Mouse (Mus musculus): ENCODE measurements around the gene Tmed6. TPM values are rescaled to one million over a fixed set of nuclear protein-coding genes. Genes with fewer than 3 reads are reported as not detected.

Tmed6 gene
- polyA plus RNA-seq, 1 experiment from 2014 or later: 1.3 TPM

DNA sequence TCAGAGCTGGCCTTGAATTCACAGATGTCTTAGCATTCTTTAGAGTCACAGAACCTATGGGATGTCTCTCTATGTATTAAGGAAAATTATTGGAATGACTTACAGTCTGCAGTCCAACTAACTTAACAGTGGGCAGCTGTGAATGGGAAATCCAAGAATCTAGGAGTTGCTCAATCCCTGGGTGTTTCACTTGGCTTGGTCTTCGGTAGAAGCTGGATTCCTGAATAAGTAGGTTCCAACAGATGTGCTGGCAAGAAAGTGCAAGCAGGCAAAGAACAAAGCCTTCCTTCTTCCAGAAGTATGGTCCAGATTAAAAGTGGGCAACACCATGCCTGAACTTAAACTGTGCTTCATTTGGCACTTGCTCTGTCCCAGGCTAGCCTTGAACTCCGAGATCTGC lies 35.2 kb upstream of the Tmed6 start:
- Histone ChIP-seq H3K27ac (no peak overlapping the region), H3K4me3 (no peak overlapping the region), H3K27me3 (no peaks in the 10 kb centered on the region), H3K4me1 (peaks cover 4% of the 10 kb centered on the region; the same call in 1 of the 2 replicates), H3K36me3 (no peaks in the 10 kb centered on the region), H3K4me2 (no peak overlapping the region), H3K9ac (no peak overlapping the region), H3K9me3 (no peaks in the 10 kb centered on the region)
- ATAC-seq (ENCODE audit: borderline replicate concordance, extremely low read depth, low FRiP score, low TSS enrichment): no peak
- WGBS: 73% methylated on average over 2 of the region's 2 CpGs

DNA sequence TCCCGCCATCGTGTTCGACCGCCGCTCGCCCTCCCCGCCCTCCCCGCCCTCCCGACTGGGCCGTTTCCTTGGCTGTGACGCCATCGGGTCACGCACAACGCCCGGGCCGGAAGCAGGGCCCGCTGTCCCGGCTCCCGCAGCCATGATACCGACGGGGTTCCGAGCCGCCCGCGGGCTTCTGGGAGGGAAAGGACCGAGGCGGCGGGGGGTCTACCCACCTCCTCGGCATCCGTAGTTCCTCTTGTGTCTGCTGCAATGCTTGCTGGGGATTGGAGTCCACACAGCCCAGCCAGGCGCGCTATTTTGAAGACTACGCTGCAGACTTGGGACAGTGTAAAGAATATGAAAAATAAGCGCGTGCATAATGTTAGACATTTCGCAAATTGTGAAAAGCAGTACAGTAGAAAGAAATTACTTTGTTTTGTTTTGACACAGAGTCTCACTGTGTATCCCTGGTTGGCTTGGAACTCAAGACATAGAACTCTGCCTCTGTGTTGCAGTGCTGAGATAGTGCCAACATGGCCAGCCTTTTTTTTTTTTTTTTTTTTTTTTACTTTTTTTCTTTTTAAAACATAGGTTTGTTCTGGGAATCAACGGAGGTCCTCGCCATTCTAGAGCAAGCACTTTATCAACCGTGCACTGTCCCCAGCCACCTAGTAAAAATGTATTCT lies 31.1 kb upstream of the Tmed6 start, which contains the start of gene Terf2:
Gene Terf2, minus strand, starts transcription at position 182 of the 671 bp plus-strand sequence.
- Histone ChIP-seq H3K4me2 (peak within 1 kb of the TSS; percentile 52), H3K9me3 (no peaks in the 10 kb centered on the region), H3K27me3 (no peaks in the 10 kb centered on the region), H3K9ac (peak within 1 kb of the TSS; percentile 97), H3K27ac (peak within 1 kb of the TSS; percentile 95), H3K4me1 (peaks cover 16% of the 10 kb centered on the region), H3K4me3 (peak within 1 kb of the TSS; percentile 98), H3K36me3 (peaks cover 9% of the 10 kb centered on the region; the same call in 1 of the 2 replicates)
- ATAC-seq (ENCODE audit: borderline replicate concordance, extremely low read depth, low FRiP score, low TSS enrichment): peak; percentile 95
- WGBS: 4% methylated on average over 39 of the region's 39 CpGs

DNA sequence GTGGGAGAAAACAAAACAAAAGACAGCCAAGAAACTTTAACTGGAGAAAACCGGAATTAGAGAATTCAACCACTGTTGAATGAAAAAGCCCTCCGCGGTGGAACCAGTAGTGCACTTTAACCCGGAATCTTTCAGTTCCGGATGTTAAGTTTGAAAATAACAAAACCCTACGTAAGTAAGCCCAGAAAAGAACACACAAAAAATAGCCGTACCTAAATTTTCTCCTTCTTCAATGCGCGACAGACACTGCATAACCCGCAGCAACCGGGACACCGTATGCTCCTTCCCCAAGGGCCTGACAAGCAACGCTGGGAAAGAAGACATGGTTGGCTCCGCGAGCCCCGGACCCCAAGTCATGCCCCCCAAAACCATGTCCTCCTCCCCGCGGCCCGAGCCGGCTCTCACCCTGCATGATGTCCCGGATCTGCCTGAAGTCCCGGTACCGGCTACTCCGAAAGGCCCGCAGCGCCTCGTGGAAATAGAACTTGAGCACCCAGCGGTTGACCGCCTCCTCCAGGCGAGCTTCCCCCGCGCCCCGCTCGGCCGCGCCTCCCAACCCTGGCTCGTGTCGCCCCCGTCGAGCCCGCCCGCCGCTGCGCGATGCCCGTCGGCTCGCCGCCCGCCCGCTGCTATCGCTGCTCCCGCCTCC lies 30.4 kb upstream of the Tmed6 start:
- peak overlapping the region; percentile 52 for H3K4me2 ChIP-seq
- H3K9me3 ChIP-seq: no peaks in the 10 kb centered on the region
- no peaks in the 10 kb centered on the region for H3K27me3 ChIP-seq
- H3K36me3 ChIP-seq: peaks cover 14% of the 10 kb centered on the region
- peak overlapping the region; percentile 97 for H3K9ac ChIP-seq
- WGBS: under 1% methylated on average over 40 of the region's 53 CpGs
- H3K4me1 ChIP-seq: peaks cover 16% of the 10 kb centered on the region
- H3K4me3 ChIP-seq: peak overlapping the region; percentile 98
- H3K27ac ChIP-seq: peak overlapping the region; percentile 95
- ATAC-seq (ENCODE audit: borderline replicate concordance, extremely low read depth, low FRiP score, low TSS enrichment): peak; percentile 81; the same call in 1 of the 2 replicates

DNA sequence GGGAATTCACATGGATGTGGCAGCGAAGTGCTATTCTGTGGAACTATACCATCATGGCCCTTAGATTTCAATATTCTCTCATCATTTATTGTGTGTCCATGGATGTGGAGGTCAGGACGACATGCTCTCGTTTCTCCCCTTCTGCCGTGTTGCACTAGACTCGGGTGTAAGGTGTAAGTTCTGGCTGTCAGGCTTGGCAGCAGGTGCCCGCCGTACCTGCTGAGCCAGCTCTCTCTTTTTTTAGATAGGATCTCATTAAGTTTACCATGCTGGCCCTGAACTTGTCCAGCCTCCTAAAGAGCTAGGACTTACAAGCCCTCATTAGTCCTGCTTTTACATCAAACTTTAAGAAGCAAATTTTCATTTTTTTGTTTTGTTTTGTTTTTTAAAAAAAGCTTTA lies 25.1 kb upstream of the Tmed6 start:
- H3K27me3 ChIP-seq: no peaks in the 10 kb centered on the region
- H3K27ac ChIP-seq: no peak overlapping the region
- WGBS: 91% methylated on average over 7 of the region's 7 CpGs
- H3K4me3 ChIP-seq: no peak overlapping the region
- H3K4me1 ChIP-seq: peaks cover 12% of the 10 kb centered on the region
- H3K4me2 ChIP-seq: no peak overlapping the region
- H3K9ac ChIP-seq: no peak overlapping the region
- peaks cover 53% of the 10 kb centered on the region for H3K36me3 ChIP-seq
- ATAC-seq (ENCODE audit: borderline replicate concordance, extremely low read depth, low FRiP score, low TSS enrichment): no peak
- H3K9me3 ChIP-seq: no peaks in the 10 kb centered on the region

DNA sequence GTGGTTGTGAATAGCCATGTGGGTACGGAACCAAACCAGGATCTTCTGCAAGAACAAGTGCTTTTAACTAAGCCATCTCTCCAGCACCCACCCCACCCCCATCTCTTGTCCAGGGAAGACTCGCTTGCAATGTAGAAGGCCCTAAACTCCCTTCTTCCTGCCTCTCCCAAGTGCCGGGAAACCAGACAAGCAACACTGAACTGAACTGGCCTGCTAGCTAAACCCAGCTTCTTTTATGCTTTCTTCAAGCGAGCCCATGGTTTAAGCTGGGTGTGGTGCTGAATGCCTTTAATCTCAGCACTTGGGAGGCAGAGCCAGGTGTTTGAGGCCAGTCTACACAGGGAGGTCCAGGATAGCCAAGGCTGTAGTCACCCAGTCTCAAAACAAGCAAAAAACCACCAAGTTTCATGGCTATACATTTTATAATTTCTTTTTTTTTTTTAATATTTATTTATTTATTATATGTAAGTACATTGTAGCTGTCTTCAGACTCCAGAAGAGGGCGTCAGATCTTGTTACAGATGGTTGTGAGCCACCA lies 23.2 kb upstream of the Tmed6 start:
- H3K9ac ChIP-seq: no peak overlapping the region
- no peaks in the 10 kb centered on the region for H3K9me3 ChIP-seq
- no peak overlapping the region for H3K4me3 ChIP-seq
- H3K27me3 ChIP-seq: no peaks in the 10 kb centered on the region
- H3K4me1 ChIP-seq: no peaks in the 10 kb centered on the region
- H3K4me2 ChIP-seq: no peak overlapping the region
- H3K36me3 ChIP-seq: peaks cover 63% of the 10 kb centered on the region
- no peak overlapping the region for H3K27ac ChIP-seq
- 96% methylated on average over 5 of the region's 5 CpGs for WGBS
- ATAC-seq (ENCODE audit: borderline replicate concordance, extremely low read depth, low FRiP score, low TSS enrichment): no peak

DNA sequence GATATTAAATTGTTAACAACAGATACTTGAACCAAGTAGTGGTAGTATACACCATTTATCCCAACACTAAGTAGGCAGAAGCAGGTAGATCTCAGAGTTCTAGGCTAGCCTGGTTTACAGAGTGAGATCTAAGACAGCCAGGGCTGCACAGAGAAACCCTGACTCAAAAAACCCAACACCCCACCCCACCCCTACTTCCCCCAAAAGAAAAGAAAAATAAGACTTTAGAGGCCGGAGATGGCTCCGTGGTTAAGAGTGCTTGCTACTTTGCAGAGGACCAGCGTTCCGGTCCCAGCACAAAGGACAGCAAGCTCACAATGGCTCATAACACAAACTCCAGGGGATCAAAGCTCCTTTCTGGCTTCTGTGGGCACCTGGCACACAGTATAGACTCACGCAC lies 20.6 kb upstream of the Tmed6 start:
- H3K36me3 ChIP-seq: peaks cover 69% of the 10 kb centered on the region
- ATAC-seq (ENCODE audit: borderline replicate concordance, extremely low read depth, low FRiP score, low TSS enrichment): no peak
- whole genome bisulfite sequencing: 95% methylated on average over 5 of the region's 5 CpGs

DNA sequence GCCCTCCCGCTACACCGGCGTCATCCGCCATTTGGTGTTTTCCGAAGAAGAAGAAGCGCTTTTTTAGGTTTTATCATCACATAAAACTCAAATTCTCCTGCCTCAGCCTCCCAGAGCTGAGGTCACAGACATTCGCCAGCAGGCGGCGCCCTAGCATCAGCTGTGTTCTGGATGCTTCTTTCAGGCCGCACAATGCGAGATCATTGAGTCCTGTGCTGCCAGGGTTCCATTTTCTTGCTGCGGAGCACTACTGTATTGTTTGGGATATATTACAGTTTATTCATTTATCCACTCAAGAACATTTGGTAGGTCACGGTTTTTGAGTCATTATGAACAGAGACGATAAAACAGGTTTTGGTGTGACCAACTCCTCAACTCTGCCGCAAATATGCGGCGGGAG lies 19.9 kb upstream of the Tmed6 start:
- H3K36me3 ChIP-seq: peaks cover 68% of the 10 kb centered on the region
- H3K27me3 ChIP-seq: no peaks in the 10 kb centered on the region
- no peaks in the 10 kb centered on the region for H3K4me1 ChIP-seq
- 96% methylated on average over 17 of the region's 17 CpGs for WGBS
- H3K9ac ChIP-seq: no peak overlapping the region
- H3K4me3 ChIP-seq: no peak overlapping the region
- no peak for ATAC-seq (ENCODE audit: borderline replicate concordance, extremely low read depth, low FRiP score, low TSS enrichment)
- H3K27ac ChIP-seq: no peak overlapping the region
- no peaks in the 10 kb centered on the region for H3K9me3 ChIP-seq
- no peak overlapping the region for H3K4me2 ChIP-seq

More for the DNA sequence above, 20.6 kb upstream of the Tmed6 start:
- Histone ChIP-seq H3K27ac (no peak overlapping the region), H3K4me2 (no peak overlapping the region), H3K4me1 (no peaks in the 10 kb centered on the region), H3K9ac (no peak overlapping the region), H3K4me3 (no peak overlapping the region), H3K27me3 (no peaks in the 10 kb centered on the region), H3K9me3 (no peaks in the 10 kb centered on the region)

DNA sequence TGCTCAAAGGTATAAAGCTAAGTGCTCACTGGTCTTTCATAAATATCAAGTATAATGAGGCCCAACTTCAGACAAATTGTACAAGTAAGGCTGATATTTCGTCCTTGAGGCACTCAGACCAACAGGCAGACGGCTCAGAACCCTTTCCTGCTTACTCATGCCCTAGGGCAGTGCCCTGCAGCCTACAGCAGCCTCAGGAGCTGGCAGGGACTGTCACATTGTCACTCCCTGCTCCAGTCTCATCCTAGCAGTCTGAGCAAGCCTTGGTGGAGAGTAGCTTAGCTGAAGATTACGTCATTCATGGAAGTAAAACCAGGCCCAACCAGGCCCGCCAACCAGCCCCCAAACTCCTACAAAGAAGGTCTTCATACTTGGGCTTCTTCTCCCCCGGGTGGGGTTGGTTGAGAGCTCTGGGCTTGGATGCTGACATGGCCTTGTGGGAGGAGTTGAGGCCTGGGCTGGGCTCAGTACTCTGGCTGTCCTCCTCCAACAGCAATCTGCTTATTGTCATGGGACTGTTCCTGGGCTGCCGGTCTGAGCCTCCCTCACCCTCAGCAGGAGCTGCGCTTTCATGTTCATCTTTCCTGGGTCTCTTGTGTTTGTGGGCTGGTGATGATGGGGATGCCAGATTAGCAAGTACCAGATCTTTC lies 10.9 kb upstream of the Tmed6 start:
- Histone ChIP-seq H3K27me3 (no peaks in the 10 kb centered on the region), H3K4me2 (no peak overlapping the region), H3K9me3 (no peaks in the 10 kb centered on the region), H3K4me3 (no peak overlapping the region), H3K36me3 (peaks cover 80% of the 10 kb centered on the region), H3K27ac (no peak overlapping the region), H3K9ac (no peak overlapping the region), H3K4me1 (no peaks in the 10 kb centered on the region)
- ATAC-seq (ENCODE audit: borderline replicate concordance, extremely low read depth, low FRiP score, low TSS enrichment): no peak
- 79% methylated on average over 7 of the region's 7 CpGs for WGBS

DNA sequence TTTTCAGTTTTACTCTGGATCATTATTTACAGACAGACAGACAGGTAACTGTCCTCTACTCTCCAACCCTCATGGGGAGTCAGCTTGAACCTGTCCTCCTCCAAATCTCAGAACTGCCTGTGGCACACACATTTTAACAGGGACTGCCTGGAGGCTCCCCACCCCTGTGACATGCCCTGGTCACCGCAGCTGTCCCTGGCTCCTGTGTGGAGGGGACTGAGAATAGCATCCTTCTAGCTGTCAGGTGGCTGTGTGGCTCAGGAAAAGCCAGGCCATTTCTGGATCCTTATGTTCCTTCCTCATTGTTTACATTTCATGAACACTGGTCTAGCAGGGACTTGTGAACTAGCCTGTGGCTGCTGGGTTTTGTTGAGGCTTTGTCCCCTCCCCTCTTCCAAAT lies 8.7 kb upstream of the Tmed6 start:
- no peak overlapping the region for H3K4me2 ChIP-seq
- no peak for ATAC-seq (ENCODE audit: borderline replicate concordance, extremely low read depth, low FRiP score, low TSS enrichment)
- H3K9me3 ChIP-seq: no peaks in the 10 kb centered on the region
- peaks cover 74% of the 10 kb centered on the region for H3K36me3 ChIP-seq
- WGBS: 87% methylated on average over 1 of the region's 1 CpGs
- H3K27me3 ChIP-seq: no peaks in the 10 kb centered on the region
- no peak overlapping the region for H3K27ac ChIP-seq
- no peak overlapping the region for H3K9ac ChIP-seq
- no peak overlapping the region for H3K4me3 ChIP-seq
- no peaks in the 10 kb centered on the region for H3K4me1 ChIP-seq

DNA sequence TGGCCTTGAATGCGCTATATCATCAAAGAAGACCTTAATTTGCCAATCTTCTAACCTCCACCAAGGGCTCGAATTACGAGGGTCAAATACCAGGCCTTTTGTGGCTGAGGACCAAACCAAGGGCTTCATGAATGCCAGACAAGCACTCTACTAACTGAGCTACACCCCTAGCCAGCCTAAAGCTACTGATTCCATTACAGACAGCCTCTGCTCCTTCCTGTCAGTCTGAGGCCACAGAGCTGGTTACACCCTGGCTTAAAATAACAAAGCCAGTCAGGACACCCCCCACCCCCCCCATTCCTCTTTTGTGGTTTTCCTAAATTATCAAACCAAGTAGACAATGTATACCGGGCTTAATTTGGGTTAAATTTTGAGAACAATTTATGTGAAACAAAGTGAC lies 8.3 kb upstream of the Tmed6 start:
- H3K27ac ChIP-seq: no peak overlapping the region
- 78% methylated on average over 4 of the region's 4 CpGs for WGBS
- no peak overlapping the region for H3K4me3 ChIP-seq
- peaks cover 70% of the 10 kb centered on the region for H3K36me3 ChIP-seq
- H3K4me1 ChIP-seq: no peaks in the 10 kb centered on the region
- ATAC-seq (ENCODE audit: borderline replicate concordance, extremely low read depth, low FRiP score, low TSS enrichment): no peak
- no peaks in the 10 kb centered on the region for H3K9me3 ChIP-seq
- no peak overlapping the region for H3K4me2 ChIP-seq
- H3K9ac ChIP-seq: no peak overlapping the region
- no peaks in the 10 kb centered on the region for H3K27me3 ChIP-seq

DNA sequence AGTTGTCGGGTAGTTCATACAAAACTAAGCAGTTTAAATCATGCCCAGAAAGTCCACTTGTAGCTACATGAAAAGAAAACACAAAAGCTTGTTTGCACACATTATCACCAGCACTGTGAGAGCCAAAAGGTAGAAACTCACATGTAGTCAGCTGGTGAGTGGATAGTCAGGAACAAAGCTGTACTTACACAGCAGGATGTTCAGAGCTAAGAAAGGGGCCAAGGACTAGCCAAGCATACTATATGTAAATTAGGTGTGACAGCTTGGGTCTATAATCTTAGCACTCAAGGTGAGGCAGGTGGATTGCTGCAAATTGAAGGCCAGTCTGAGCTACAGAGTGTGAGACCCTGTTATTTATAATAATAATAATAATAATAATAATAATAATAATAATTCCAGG lies 2.8 kb downstream of the Tmed6 start:
- no peaks in the 10 kb centered on the region for H3K27me3 ChIP-seq
- H3K9me3 ChIP-seq: no peaks in the 10 kb centered on the region
- H3K27ac ChIP-seq: no peak overlapping the region
- H3K4me2 ChIP-seq: no peak overlapping the region
- WGBS: 87% methylated on average over 1 of the region's 1 CpGs
- no peak overlapping the region for H3K4me3 ChIP-seq
- H3K4me1 ChIP-seq: peaks cover 6% of the 10 kb centered on the region
- no peak overlapping the region for H3K9ac ChIP-seq
- H3K36me3 ChIP-seq: peaks cover 17% of the 10 kb centered on the region
- ATAC-seq (ENCODE audit: borderline replicate concordance, extremely low read depth, low FRiP score, low TSS enrichment): no peak

DNA sequence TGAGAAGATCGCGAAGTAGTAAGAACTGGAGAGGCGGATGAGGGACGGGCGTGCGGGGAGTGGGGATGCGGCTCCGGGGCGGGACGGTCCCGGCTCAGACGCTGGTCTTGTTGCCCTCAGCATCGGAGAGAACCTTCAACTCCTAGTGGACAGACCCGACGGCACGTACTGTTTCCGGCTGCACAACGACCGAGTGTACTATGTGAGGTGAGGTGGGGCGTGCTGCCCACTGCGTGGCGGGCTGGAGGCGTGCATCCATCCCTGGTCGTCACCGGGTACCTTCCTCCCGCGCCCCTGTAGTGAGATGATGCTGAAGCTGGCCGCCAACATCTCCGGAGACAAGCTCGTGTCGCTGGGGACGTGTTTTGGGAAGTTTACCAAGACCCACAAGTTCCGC lies 8.5 kb downstream of the Tmed6 start:
- no peak overlapping the region for H3K27ac ChIP-seq
- H3K9ac ChIP-seq: peak overlapping the region; percentile 71
- peak; percentile 60 for ATAC-seq (ENCODE audit: borderline replicate concordance, extremely low read depth, low FRiP score, low TSS enrichment)
- H3K4me2 ChIP-seq: peak overlapping the region; percentile 89
- H3K4me1 ChIP-seq: peaks cover 20% of the 10 kb centered on the region
- H3K9me3 ChIP-seq: no peaks in the 10 kb centered on the region
- H3K36me3 ChIP-seq: peaks cover 40% of the 10 kb centered on the region
- WGBS: under 1% methylated on average over 32 of the region's 33 CpGs
- H3K4me3 ChIP-seq: peak overlapping the region; percentile 88
- no peaks in the 10 kb centered on the region for H3K27me3 ChIP-seq

Measured in lung, embryonic 15.5 days (tissue).